Mouse (Mus musculus): ENCODE data around the gene Agbl5. TPM values are rescaled to one million over a fixed set of nuclear protein-coding genes. Genes with fewer than 3 reads are reported as not detected.
A peak's percentile ranks its signal among the peaks of the same experiment; 100 is the strongest.

Agbl5 gene
- polyA plus RNA-seq, 1 experiment from 2014 or later = 23.2 TPM

GRCm38 (mm10) chr5:30889088-30889754, 727 bp downstream of the Agbl5 start:
- H3K9me3 ChIP-seq = no peaks in the 10 kb centered on the region
- peak overlapping the region; percentile 63 for H3K4me2 ChIP-seq (replicated peaks)
- H3K4me1 ChIP-seq = peaks cover 25% of the 10 kb centered on the region
- H3K27ac ChIP-seq (replicated peaks) = peak overlapping the region; percentile 99
- H3K9ac ChIP-seq (replicated peaks) = peak overlapping the region; percentile 81
- no peaks in the 10 kb centered on the region for H3K27me3 ChIP-seq
- ATAC-seq (replicated peaks) = peak; percentile 14
- under 1% methylated on average over 39 of the region's 42 CpGs for WGBS
- peak overlapping the region; percentile 68 for H3K4me3 ChIP-seq
- H3K36me3 ChIP-seq = peaks cover 35% of the 10 kb centered on the region

- peak overlapping the region; percentile 81; the same call in 1 of the 2 replicates for H3K9ac ChIP-seq (replicated peaks)
- peak overlapping the region; percentile 99 for H3K27ac ChIP-seq (replicated peaks)
- H3K4me3 ChIP-seq = peak overlapping the region; percentile 68
- no peaks in the 10 kb centered on the region for H3K9me3 ChIP-seq
- H3K4me1 ChIP-seq = peaks cover 25% of the 10 kb centered on the region
- H3K4me2 ChIP-seq (replicated peaks) = peak overlapping the region; percentile 63
- no peaks in the 10 kb centered on the region for H3K27me3 ChIP-seq
- 82% methylated on average over 7 of the region's 7 CpGs for WGBS
- peaks cover 46% of the 10 kb centered on the region for H3K36me3 ChIP-seq
- ATAC-seq (replicated peaks) = no peak
Measured at GRCm38 (mm10) chr5:30890375-30890774, 1.9 kb downstream of the Agbl5 start.

GRCm38 (mm10) chr5:30901860-30902259, 13.4 kb downstream of the Agbl5 start:
- Histone ChIP-seq H3K27me3 (no peaks in the 10 kb centered on the region), H3K9ac (replicated peaks) (no peak overlapping the region), H3K9me3 (no peaks in the 10 kb centered on the region), H3K4me3 (no peak overlapping the region), H3K27ac (replicated peaks) (no peak overlapping the region), H3K36me3 (peaks cover 70% of the 10 kb centered on the region), H3K4me1 (peaks cover 15% of the 10 kb centered on the region), H3K4me2 (replicated peaks) (no peak overlapping the region)
- 94% methylated on average over 5 of the region's 5 CpGs for WGBS
- ATAC-seq (replicated peaks) = no peak

GRCm38 (mm10) chr5:30907413-30908059, 19.0 kb downstream of the Agbl5 start, which contains the start of gene Ost4:
Gene Ost4, minus strand, starts transcription at chr5:30907788.
- no peaks in the 10 kb centered on the region for H3K9me3 ChIP-seq
- under 1% methylated on average over 58 of the region's 58 CpGs for WGBS
- H3K4me1 ChIP-seq = peaks cover 30% of the 10 kb centered on the region
- peak within 1 kb of the TSS; percentile 76 for H3K27ac ChIP-seq (replicated peaks)
- no peaks in the 10 kb centered on the region for H3K27me3 ChIP-seq
- H3K4me2 ChIP-seq (replicated peaks) = peak within 1 kb of the TSS; percentile 95
- peak within 1 kb of the TSS; percentile 62 for H3K9ac ChIP-seq (replicated peaks)
- peak; percentile 96 for ATAC-seq (replicated peaks)
- H3K36me3 ChIP-seq = peaks cover 27% of the 10 kb centered on the region
- peak within 1 kb of the TSS; percentile 62 for H3K4me3 ChIP-seq

- H3K27me3 ChIP-seq = no peaks in the 10 kb centered on the region
- peak overlapping the region; percentile 62 for H3K4me3 ChIP-seq
- peak overlapping the region; percentile 72; the same call in 1 of the 2 replicates for H3K27ac ChIP-seq (replicated peaks)
- no peaks in the 10 kb centered on the region for H3K9me3 ChIP-seq
- 58% methylated on average over 13 of the region's 13 CpGs for WGBS
- H3K4me1 ChIP-seq = peaks cover 40% of the 10 kb centered on the region
- H3K36me3 ChIP-seq = peaks cover 19% of the 10 kb centered on the region
- H3K9ac ChIP-seq (replicated peaks) = peak overlapping the region; percentile 62; the same call in 1 of the 2 replicates
- ATAC-seq (replicated peaks) = peak; percentile 3; the same call in 1 of the 2 replicates
- peak overlapping the region; percentile 95 for H3K4me2 ChIP-seq (replicated peaks)
Measured at GRCm38 (mm10) chr5:30908426-30909299, 20.2 kb downstream of the Agbl5 start.

- Histone ChIP-seq H3K9me3 (no peaks in the 10 kb centered on the region), H3K27ac (replicated peaks) (no peak overlapping the region), H3K36me3 (peaks cover 13% of the 10 kb centered on the region; the same call in 1 of the 2 replicates), H3K9ac (replicated peaks) (no peak overlapping the region), H3K27me3 (no peaks in the 10 kb centered on the region), H3K4me2 (replicated peaks) (no peak overlapping the region), H3K4me3 (no peak overlapping the region), H3K4me1 (peaks cover 43% of the 10 kb centered on the region)
- 69% methylated on average over 7 of the region's 7 CpGs for WGBS
- ATAC-seq (replicated peaks) = no peak
Measured at GRCm38 (mm10) chr5:30909300-30909659, 20.8 kb downstream of the Agbl5 start.

- no peak overlapping the region for H3K27ac ChIP-seq (replicated peaks)
- H3K27me3 ChIP-seq = no peaks in the 10 kb centered on the region
- no peak overlapping the region for H3K9ac ChIP-seq (replicated peaks)
- 90% methylated on average over 7 of the region's 7 CpGs for WGBS
- no peak overlapping the region for H3K4me2 ChIP-seq (replicated peaks)
- H3K36me3 ChIP-seq = peaks cover 7% of the 10 kb centered on the region; the same call in 1 of the 2 replicates
- no peaks in the 10 kb centered on the region for H3K9me3 ChIP-seq
- no peak for ATAC-seq (replicated peaks)
- H3K4me1 ChIP-seq = peaks cover 43% of the 10 kb centered on the region
- no peak overlapping the region for H3K4me3 ChIP-seq
Measured at GRCm38 (mm10) chr5:30909863-30910262, 21.4 kb downstream of the Agbl5 start.

GRCm38 (mm10) chr5:30910481-30910880, 22.0 kb downstream of the Agbl5 start:
- Histone ChIP-seq H3K9ac (replicated peaks) (no peak overlapping the region), H3K4me1 (peaks cover 42% of the 10 kb centered on the region), H3K27me3 (no peaks in the 10 kb centered on the region), H3K27ac (replicated peaks) (no peak overlapping the region), H3K9me3 (no peaks in the 10 kb centered on the region), H3K36me3 (peaks cover under 1% of the 10 kb centered on the region; the same call in 1 of the 2 replicates), H3K4me2 (replicated peaks) (no peak overlapping the region), H3K4me3 (no peak overlapping the region)
- ATAC-seq (replicated peaks) = no peak

- 34% methylated on average over 5 of the region's 5 CpGs for WGBS
- Histone ChIP-seq H3K27me3 (no peaks in the 10 kb centered on the region), H3K9ac (replicated peaks) (no peak overlapping the region), H3K9me3 (no peaks in the 10 kb centered on the region), H3K4me1 (peaks cover 35% of the 10 kb centered on the region), H3K4me3 (no peak overlapping the region), H3K36me3 (no peaks in the 10 kb centered on the region), H3K4me2 (replicated peaks) (no peak overlapping the region), H3K27ac (replicated peaks) (peak overlapping the region; percentile 69)
- ATAC-seq (replicated peaks) = no peak
Measured at GRCm38 (mm10) chr5:30912156-30912555, 23.7 kb downstream of the Agbl5 start.

GRCm38 (mm10) chr5:30913060-30913841, 24.8 kb downstream of the Agbl5 start, which contains the start of gene Emilin1:
Gene Emilin1, plus strand, starts transcription at chr5:30913402.
- WGBS = 37% methylated on average over 13 of the region's 13 CpGs
- no peaks in the 10 kb centered on the region for H3K36me3 ChIP-seq
- no peaks in the 10 kb centered on the region for H3K9me3 ChIP-seq
- no peaks in the 10 kb centered on the region for H3K27me3 ChIP-seq
- peak within 1 kb of the TSS; percentile 4; the same call in 1 of the 2 replicates for H3K4me3 ChIP-seq
- H3K4me2 ChIP-seq (replicated peaks) = no peak within 1 kb of the TSS
- peak within 1 kb of the TSS; percentile 69 for H3K27ac ChIP-seq (replicated peaks)
- no peak for ATAC-seq (replicated peaks)
- 0 out of 2 replicates have a peak within 1 kb of the TSS, but pooled peaks have one; percentile 27 for H3K9ac ChIP-seq (replicated peaks)
- peaks cover 31% of the 10 kb centered on the region for H3K4me1 ChIP-seq

GRCm38 (mm10) chr5:30914101-30914635, 25.7 kb downstream of the Agbl5 start:
- no peaks in the 10 kb centered on the region for H3K9me3 ChIP-seq
- H3K4me2 ChIP-seq (replicated peaks) = no peak overlapping the region
- no peak for ATAC-seq (replicated peaks)
- H3K9ac ChIP-seq (replicated peaks) = 0 out of 2 replicates have a peak overlapping the region, but pooled peaks have one; percentile 27
- peak overlapping the region; percentile 4; the same call in 1 of the 2 replicates for H3K4me3 ChIP-seq
- WGBS = 89% methylated on average over 7 of the region's 7 CpGs
- H3K27me3 ChIP-seq = no peaks in the 10 kb centered on the region
- H3K36me3 ChIP-seq = no peaks in the 10 kb centered on the region
- peaks cover 28% of the 10 kb centered on the region for H3K4me1 ChIP-seq
- H3K27ac ChIP-seq (replicated peaks) = peak overlapping the region; percentile 69
